Mouse (Mus musculus) liver, postnatal 0 days (tissue): ENCODE measurements around the gene Rhbdl3.
"Not testable (repeated sequence)": the region's sequence is repeated elsewhere in the genome, so short reads cannot be mapped to it uniquely, and the experiment has no call there.

Experiments used
- CTCF ChIP-seq: sonication (generic); IDR thresholded peaks from 2 replicates; pipeline ENCODE4 v1.5.1; 2016; ENCODE audit warnings: antibody characterized with exemption, low read depth
- EP300 ChIP-seq: IDR thresholded peaks from 2 replicates; pipeline ENCODE4 v1.6.1; 2016; ENCODE audit warnings: antibody characterized with exemption, low read depth, mild to moderate bottlenecking

DNA sequence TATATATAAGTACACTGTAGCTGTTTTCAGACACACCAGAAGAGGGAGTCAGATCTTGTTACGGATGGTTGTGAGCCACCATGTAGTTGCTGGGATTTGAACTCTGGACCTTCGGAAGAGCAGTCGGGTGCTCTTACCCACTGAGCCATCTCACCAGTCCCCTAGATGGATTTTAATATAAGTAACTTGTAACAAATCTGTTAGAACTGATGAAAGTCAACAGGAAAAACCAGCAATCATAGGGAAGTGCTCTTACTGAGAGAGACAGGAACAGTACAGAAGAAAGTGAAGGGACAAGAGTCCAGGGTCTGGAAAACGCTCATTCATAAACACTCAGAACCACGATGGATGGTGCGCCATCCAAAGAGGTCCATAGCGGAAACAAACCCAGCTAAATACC lies 78.5 kb downstream of the Rhbdl3 start:
- not testable (repeated sequence) for TF ChIP-seq CTCF, EP300
